Mouse (Mus musculus) limb, embryonic 15.5 days (tissue): ENCODE data around the gene Traf5. TPM values are rescaled to one million over a fixed set of nuclear protein-coding genes. Genes with fewer than 3 reads are reported as not detected.

Source experiments
- ATAC-seq: fragments of 200-750 bp; cut with Nextera tagmentation; 2 replicates; pipeline ENCODE4 v1.8.0; 2017; ENCODE audit warnings: low read depth, moderate TSS enrichment; ENCODE audit not compliant: insufficient number of reproducible peaks, low FRiP score, low TSS enrichment
- H3K27ac ChIP-seq: fragments of 300-500 bp; sonication (generic); 2 replicates; pipeline ENCODE4 v1.5.1; 2015; ENCODE audit warnings: moderate library complexity, mild to moderate bottlenecking, inconsistent platforms
- H3K27me3 ChIP-seq: fragments of 300-500 bp; sonication (generic); 2 replicates; pipeline ENCODE4 v1.6.1; 2015; ENCODE audit warnings: inconsistent platforms
- H3K36me3 ChIP-seq: fragments of 300-500 bp; sonication (generic); 2 replicates; pipeline ENCODE4 v1.6.1; 2015; ENCODE audit warnings: inconsistent platforms
- H3K4me1 ChIP-seq: fragments of 300-500 bp; sonication (generic); 2 replicates; pipeline ENCODE4 v1.6.1; 2015; ENCODE audit warnings: inconsistent platforms
- H3K4me2 ChIP-seq: fragments of 300-500 bp; sonication (generic); 2 replicates; pipeline ENCODE4 v1.6.1; 2015; ENCODE audit warnings: mild to moderate bottlenecking, inconsistent platforms
- H3K4me3 ChIP-seq: fragments of 300-500 bp; sonication (generic); 2 replicates; pipeline ENCODE4 v1.5.1; 2015; ENCODE audit warnings: mild to moderate bottlenecking, inconsistent platforms
- H3K9ac ChIP-seq: fragments of 300-500 bp; sonication (generic); 2 replicates; pipeline ENCODE4 v1.6.1; 2015; ENCODE audit warnings: inconsistent platforms
- H3K9me3 ChIP-seq: fragments of 300-500 bp; sonication (generic); 2 replicates; pipeline ENCODE4 v1.6.1; 2016; ENCODE audit warnings: inconsistent platforms
- WGBS: fragments of 180-500 bp; shearing (Covaris S2); methylation state at CpG from one replicate; pipeline ENCODE4 v1.1.7; 2015; 5-methylcytosine and 5-hydroxymethylcytosine counted together
- polyA plus RNA-seq: library from polyadenylated mRNA; unstranded; fragments of >200 nt; fragmentation: Nextera tagmentation; extraction: Ambion mirVana; gene quantifications from 2 replicates; pipeline ENCODE4 v1.2.1, GENCODE M21; 2015

The Traf5 gene
- polyA plus RNA-seq, 1 experiment from 2014 or later = 21.7 TPM

- no peak overlapping the region for H3K4me3 ChIP-seq
- H3K27me3 ChIP-seq = no peaks in the 10 kb centered on the region
- 18% methylated on average over 2 of the region's 2 CpGs for WGBS
- H3K9ac ChIP-seq = no peak overlapping the region
- ATAC-seq = peak; percentile 65; the same call in 1 of the 2 replicates
- H3K4me1 ChIP-seq = no peaks in the 10 kb centered on the region
- no peak overlapping the region for H3K4me2 ChIP-seq
- H3K27ac ChIP-seq = no peak overlapping the region
- H3K36me3 ChIP-seq = peaks cover 64% of the 10 kb centered on the region
- no peaks in the 10 kb centered on the region for H3K9me3 ChIP-seq
Observed at GRCm38 (mm10) chr1:192107352-192107751, 15.0 kb upstream of the Traf5 start.

GRCm38 (mm10) chr1:192105902-192106389 is 13.6 kb upstream of the Traf5 start:
- no peak for ATAC-seq
- Histone ChIP-seq H3K9me3 (no peaks in the 10 kb centered on the region), H3K27ac (no peak overlapping the region), H3K4me2 (no peak overlapping the region), H3K4me1 (no peaks in the 10 kb centered on the region), H3K27me3 (no peaks in the 10 kb centered on the region), H3K4me3 (no peak overlapping the region), H3K36me3 (peaks cover 64% of the 10 kb centered on the region), H3K9ac (no peak overlapping the region)
- WGBS = 86% methylated on average over 4 of the region's 4 CpGs

- H3K4me3 ChIP-seq = no peak overlapping the region
- no peaks in the 10 kb centered on the region for H3K4me1 ChIP-seq
- no peaks in the 10 kb centered on the region for H3K27me3 ChIP-seq
- H3K9me3 ChIP-seq = no peaks in the 10 kb centered on the region
- H3K27ac ChIP-seq = no peak overlapping the region
- WGBS = 99% methylated on average over 9 of the region's 9 CpGs
- no peak overlapping the region for H3K9ac ChIP-seq
- no peak overlapping the region for H3K4me2 ChIP-seq
- H3K36me3 ChIP-seq = peaks cover 58% of the 10 kb centered on the region
- no peak for ATAC-seq
Observed at GRCm38 (mm10) chr1:192104021-192104420, 11.7 kb upstream of the Traf5 start.

- Histone ChIP-seq H3K9ac (no peak overlapping the region), H3K9me3 (no peaks in the 10 kb centered on the region), H3K27ac (no peak overlapping the region), H3K4me2 (no peak overlapping the region), H3K4me1 (no peaks in the 10 kb centered on the region), H3K36me3 (peaks cover 52% of the 10 kb centered on the region), H3K27me3 (no peaks in the 10 kb centered on the region), H3K4me3 (no peak overlapping the region)
- no peak for ATAC-seq
- WGBS = 88% methylated on average over 6 of the region's 6 CpGs
Observed at GRCm38 (mm10) chr1:192103176-192103575, 10.8 kb upstream of the Traf5 start.

- no peak for ATAC-seq
- Histone ChIP-seq H3K36me3 (peaks cover 49% of the 10 kb centered on the region), H3K4me2 (no peak overlapping the region), H3K27ac (no peak overlapping the region), H3K9me3 (no peaks in the 10 kb centered on the region), H3K27me3 (no peaks in the 10 kb centered on the region), H3K4me3 (no peak overlapping the region), H3K4me1 (no peaks in the 10 kb centered on the region), H3K9ac (no peak overlapping the region)
- 79% methylated on average over 8 of the region's 8 CpGs for WGBS
Observed at GRCm38 (mm10) chr1:192101359-192101758, 9.0 kb upstream of the Traf5 start.

- Histone ChIP-seq H3K9ac (no peak overlapping the region), H3K4me1 (no peaks in the 10 kb centered on the region), H3K4me2 (no peak overlapping the region), H3K36me3 (peaks cover 46% of the 10 kb centered on the region), H3K9me3 (no peaks in the 10 kb centered on the region), H3K27me3 (no peaks in the 10 kb centered on the region), H3K4me3 (no peak overlapping the region), H3K27ac (no peak overlapping the region)
- no peak for ATAC-seq
- 91% methylated on average over 11 of the region's 11 CpGs for WGBS
Observed at GRCm38 (mm10) chr1:192100742-192101141, 8.4 kb upstream of the Traf5 start.

- Histone ChIP-seq H3K36me3 (peaks cover 13% of the 10 kb centered on the region), H3K27me3 (no peaks in the 10 kb centered on the region), H3K4me2 (no peak overlapping the region), H3K9me3 (no peaks in the 10 kb centered on the region), H3K4me1 (peaks cover 8% of the 10 kb centered on the region), H3K27ac (no peak overlapping the region), H3K9ac (no peak overlapping the region), H3K4me3 (no peak overlapping the region)
- ATAC-seq = no peak
- 91% methylated on average over 5 of the region's 5 CpGs for WGBS
Observed at GRCm38 (mm10) chr1:192095626-192096025, 3.3 kb upstream of the Traf5 start.

- WGBS = 61% methylated on average over 13 of the region's 13 CpGs
- no peak overlapping the region for H3K4me2 ChIP-seq
Observed at GRCm38 (mm10) chr1:192094451-192095170, 2.3 kb upstream of the Traf5 start.

GRCm38 (mm10) chr1:192092879-192093660 is 711 bp upstream of the Traf5 start:
- 31% methylated on average over 16 of the region's 16 CpGs for WGBS
- peak; percentile 74 for ATAC-seq
- peak overlapping the region; percentile 75 for H3K27ac ChIP-seq
- no peaks in the 10 kb centered on the region for H3K27me3 ChIP-seq
- H3K9ac ChIP-seq = no peak overlapping the region
- H3K4me2 ChIP-seq = peak overlapping the region; percentile 82
- peaks cover 30% of the 10 kb centered on the region for H3K4me1 ChIP-seq
- H3K4me3 ChIP-seq = peak overlapping the region; percentile 57
- H3K36me3 ChIP-seq = peaks cover 3% of the 10 kb centered on the region; the same call in 1 of the 2 replicates
- H3K9me3 ChIP-seq = no peaks in the 10 kb centered on the region

More at GRCm38 (mm10) chr1:192094451-192095170, 2.3 kb upstream of the Traf5 start:
- Histone ChIP-seq H3K9ac (no peak overlapping the region), H3K36me3 (peaks cover 10% of the 10 kb centered on the region), H3K27me3 (no peaks in the 10 kb centered on the region), H3K27ac (no peak overlapping the region), H3K9me3 (no peaks in the 10 kb centered on the region), H3K4me1 (peaks cover 18% of the 10 kb centered on the region), H3K4me3 (no peak overlapping the region)
- ATAC-seq = no peak

- H3K27ac ChIP-seq = peak overlapping the region; percentile 28
- H3K4me3 ChIP-seq = peak overlapping the region; percentile 57
- H3K27me3 ChIP-seq = no peaks in the 10 kb centered on the region
- no peaks in the 10 kb centered on the region for H3K9me3 ChIP-seq
- peaks cover 32% of the 10 kb centered on the region for H3K4me1 ChIP-seq
- H3K9ac ChIP-seq = no peak overlapping the region
- H3K36me3 ChIP-seq = no peaks in the 10 kb centered on the region
- WGBS = 55% methylated on average over 11 of the region's 11 CpGs
- ATAC-seq = no peak
- peak overlapping the region; percentile 82 for H3K4me2 ChIP-seq
Observed at GRCm38 (mm10) chr1:192090689-192091567, 1.4 kb downstream of the Traf5 start.

- WGBS = 58% methylated on average over 3 of the region's 3 CpGs
Observed at GRCm38 (mm10) chr1:192090281-192090680, 2.1 kb downstream of the Traf5 start.

More at GRCm38 (mm10) chr1:192090281-192090680, 2.1 kb downstream of the Traf5 start:
- Histone ChIP-seq H3K27ac (peak overlapping the region; percentile 28), H3K4me1 (peaks cover 32% of the 10 kb centered on the region), H3K9me3 (no peaks in the 10 kb centered on the region), H3K9ac (no peak overlapping the region), H3K4me3 (0 out of 2 replicates have a peak overlapping the region, but pooled peaks have one; percentile 57), H3K36me3 (no peaks in the 10 kb centered on the region), H3K4me2 (peak overlapping the region; percentile 82; the same call in 1 of the 2 replicates), H3K27me3 (no peaks in the 10 kb centered on the region)
- ATAC-seq = no peak
